Mouse (Mus musculus): ENCODE measurements around the gene Zcchc17.

GRCm38 (mm10) chr4:130316691-130317090 lies 43.1 kb downstream of the Zcchc17 start:
- no peak for TF ChIP-seq CTCF (IDR thresholded peaks at IDR 0.05; ENCODE audit: extremely low read depth, insufficient read depth, low read length)
- TF ChIP-seq POLR2A (IDR thresholded peaks at IDR 0.05; ENCODE audit: extremely low read depth, insufficient read depth, low read length) = no peak

Measured in cortical plate, adult 2 months (tissue).